Mouse (Mus musculus): ENCODE measurements around the gene Zfp870.

- TF ChIP-seq POLR2AphosphoS2 (IDR thresholded peaks at IDR 0.05; ENCODE audit: low read length), result no peak
- no peak for TF ChIP-seq CTCF (IDR thresholded peaks at IDR 0.05 in 2 of 3, conservative IDR thresholded peaks at IDR 0.05 in 1 of 3; ENCODE audit: control insufficient read depth in 1 of 3, insufficient read depth in 1 of 3, low read depth in 2 of 3, low read length in 3 of 3, poor library complexity in 1 of 3, severe bottlenecking in 1 of 3)
- TF ChIP-seq POLR2A (IDR thresholded peaks at IDR 0.05; ENCODE audit: control insufficient read depth in 1 of 2, insufficient read depth in 1 of 2, low read depth in 1 of 2, low read length in 2 of 2, poor library complexity in 1 of 2), result no peak
- TF ChIP-seq TCF12 (IDR thresholded peaks at IDR 0.05; ENCODE audit: low read depth, low read length), result no peak
- no peak for TF ChIP-seq HCFC1 (IDR thresholded peaks at IDR 0.05; ENCODE audit: low read depth, low read length)
- no peak for TF ChIP-seq GATA1 (IDR thresholded peaks at IDR 0.05; ENCODE audit: low read depth, low read length)
Observed at GRCm38 (mm10) chr17:32841388-32841787, 50.1 kb downstream of the Zfp870 start.
